Mouse (Mus musculus): Measurements from ENCODE around the gene Dnajb5.

Gene Dnajb5

DNA sequence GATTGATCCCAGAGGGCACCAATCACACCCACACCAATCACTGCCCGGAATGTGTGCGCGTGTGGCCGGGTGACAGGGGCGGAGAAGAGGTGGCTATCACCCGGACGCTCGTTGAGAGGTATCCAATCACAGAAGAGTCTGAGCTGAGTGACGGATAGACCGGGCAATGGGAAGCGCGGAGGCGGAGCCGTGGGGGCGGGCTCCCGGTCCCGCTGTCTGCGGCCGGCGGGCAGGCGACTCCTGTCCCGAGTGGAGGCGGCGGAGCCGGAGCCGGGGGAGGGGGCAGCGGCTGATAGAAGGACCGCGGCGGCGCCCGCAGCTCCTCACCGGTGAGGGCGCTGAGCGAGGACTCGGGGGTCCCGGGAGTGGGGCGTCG lies at the start of gene Dnajb5:
Dnajb5 (plus strand) TSS at position 139 of the 376 bp plus-strand sequence.
- DNase-seq (ENCODE audit: low spot score): peak; percentile 99

- DNase-seq (ENCODE audit: low spot score): no peak
Measured at GRCm38 (mm10) chr4:42900878-42901277, 48.7 kb upstream of the Dnajb5 start.

DNA sequence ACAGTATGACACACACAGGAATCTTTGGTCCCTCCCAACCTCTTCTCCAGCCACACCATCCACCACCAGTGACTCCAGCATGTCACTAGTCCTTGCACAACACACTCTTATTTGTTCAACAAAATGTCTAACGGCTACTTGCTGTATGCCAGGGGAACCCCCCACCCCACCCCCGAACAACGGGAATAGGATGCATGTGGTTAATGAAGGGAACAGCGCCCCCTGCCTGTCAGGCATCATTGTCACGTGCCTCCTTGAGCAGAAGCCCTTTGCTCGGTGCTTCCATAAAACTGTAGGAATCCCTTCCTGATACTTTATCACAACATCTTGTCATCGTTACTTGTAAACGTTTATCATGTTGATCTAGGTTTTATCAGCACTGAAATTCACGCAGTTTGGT lies 47.4 kb upstream of the Dnajb5 start:
- no peak for DNase-seq (ENCODE audit: low spot score)

DNA sequence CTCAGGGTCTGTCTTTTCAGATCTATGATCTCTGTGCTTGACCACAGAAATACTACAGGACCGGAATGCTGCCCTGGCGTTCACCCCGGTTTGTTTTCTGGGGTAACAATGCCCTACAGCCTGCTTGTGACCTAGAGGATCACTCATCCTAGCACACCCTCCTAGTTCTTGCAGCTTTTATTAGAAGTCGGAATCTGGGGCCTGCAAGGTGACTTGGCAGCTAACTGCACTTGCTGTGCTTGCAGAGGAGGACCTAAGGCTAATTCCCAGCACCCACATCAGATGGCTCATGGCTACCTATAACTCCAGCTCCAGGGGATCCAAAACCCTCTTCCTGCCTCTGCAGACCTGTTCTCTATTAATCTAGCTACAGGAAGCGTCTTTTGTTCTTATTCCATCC lies 46.9 kb upstream of the Dnajb5 start:
- no peak for DNase-seq (ENCODE audit: low spot score)

DNA sequence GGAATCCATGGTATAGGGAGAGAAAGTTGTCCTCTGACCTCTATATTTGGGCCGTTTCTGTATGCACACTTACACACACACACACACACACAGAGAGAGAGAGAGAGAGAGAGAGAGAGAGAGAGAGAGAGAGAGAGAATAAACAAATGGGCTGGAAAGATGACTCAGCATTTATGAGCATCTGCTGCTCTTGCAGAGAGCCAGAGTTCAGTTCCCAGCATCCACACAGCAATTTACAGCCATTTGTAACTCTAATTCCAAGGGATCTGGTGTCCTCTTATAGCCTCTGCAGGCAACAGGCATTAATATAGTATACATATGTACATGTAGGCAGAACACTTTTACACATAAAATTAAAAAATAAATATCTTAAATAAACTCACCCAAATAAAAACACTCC lies 45.7 kb upstream of the Dnajb5 start:
- DNase-seq (ENCODE audit: low spot score): no peak

- no peak for DNase-seq (ENCODE audit: low spot score)
Measured at GRCm38 (mm10) chr4:42904523-42904922, 45.1 kb upstream of the Dnajb5 start.

DNA sequence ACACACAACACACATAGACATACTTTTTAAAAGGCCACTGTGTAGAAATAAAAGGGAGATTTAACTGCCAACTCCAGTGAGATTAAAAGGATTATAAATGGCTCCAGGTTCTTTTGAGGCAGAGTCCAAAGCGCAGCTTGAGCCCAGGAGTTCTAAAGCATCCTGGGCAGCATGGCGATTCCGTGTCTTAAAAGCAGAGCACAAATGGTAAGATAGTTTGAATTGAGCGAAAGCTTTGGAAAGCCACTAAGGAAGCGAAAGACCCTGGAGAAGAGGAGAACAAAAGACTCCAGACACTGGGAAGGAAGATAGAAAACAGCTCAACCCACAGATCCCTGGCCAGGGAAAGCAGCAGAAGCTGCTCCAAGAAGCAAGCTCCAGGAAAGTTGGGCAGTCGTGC lies 44.6 kb upstream of the Dnajb5 start:
- DNase-seq (ENCODE audit: low spot score): no peak

DNA sequence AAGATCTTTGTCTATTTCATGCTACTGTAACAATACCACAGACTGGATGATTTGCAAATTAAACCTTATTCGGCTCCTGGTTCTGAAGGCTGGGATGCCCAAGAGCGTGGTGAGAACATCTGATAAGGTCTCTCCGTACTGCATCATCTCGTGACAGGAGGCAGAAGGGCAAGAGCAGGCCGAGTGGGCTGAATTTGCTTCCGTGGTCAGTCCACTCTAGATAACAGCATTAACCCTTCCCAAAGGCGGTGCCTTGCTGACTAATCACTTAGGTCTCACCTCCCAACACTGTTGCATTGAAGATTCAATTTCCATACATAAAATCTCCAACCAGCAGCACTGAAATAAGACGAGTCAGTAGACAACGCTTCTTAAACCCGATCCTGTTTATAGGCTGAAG lies 36.2 kb upstream of the Dnajb5 start:
- DNase-seq (ENCODE audit: low spot score): no peak

GRCm38 (mm10) chr4:42915311-42915710 lies 34.3 kb upstream of the Dnajb5 start:
- no peak for DNase-seq (ENCODE audit: low spot score)

GRCm38 (mm10) chr4:42915966-42916365 lies 33.6 kb upstream of the Dnajb5 start:
- DNase-seq (ENCODE audit: low spot score): no peak

DNA sequence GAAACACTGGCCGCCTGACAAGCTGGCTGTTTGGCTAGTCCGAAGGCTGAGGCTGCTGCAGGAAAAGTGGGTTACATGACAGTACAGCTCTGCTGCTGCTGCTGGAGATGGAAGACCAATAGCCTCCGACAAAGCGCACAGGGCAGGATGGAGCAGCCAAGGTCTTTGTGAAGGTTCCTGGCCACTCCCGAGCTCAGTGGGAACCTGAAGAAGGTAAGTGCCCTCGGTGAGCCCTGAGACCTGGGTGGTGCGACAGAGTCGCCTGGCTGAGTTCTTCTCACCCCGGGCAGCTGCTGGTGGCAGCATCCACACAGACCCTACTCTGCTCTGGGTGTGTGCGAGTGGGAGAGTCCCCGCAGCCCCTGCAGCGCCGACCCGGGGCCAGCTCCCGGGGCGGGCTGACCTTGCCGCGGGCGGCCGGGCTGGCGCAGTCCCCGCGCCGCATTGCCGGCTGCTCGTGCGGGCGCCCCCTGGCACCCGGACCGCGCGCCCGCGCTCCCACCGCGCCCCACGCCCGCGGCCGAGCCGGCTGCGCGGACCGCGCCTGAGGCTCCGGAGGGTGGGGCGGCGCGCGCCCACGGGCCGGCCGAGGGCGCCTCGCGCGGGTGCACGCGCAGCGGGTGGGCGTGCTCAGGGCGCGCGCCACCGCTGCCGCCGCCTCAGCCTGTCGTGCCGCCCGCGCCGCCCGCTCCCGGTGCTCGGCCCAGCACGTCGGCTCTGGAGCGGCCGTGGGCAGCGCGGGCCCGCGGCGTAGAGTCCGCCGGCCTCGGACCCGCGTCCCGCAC lies 32.8 kb upstream of the Dnajb5 start, which contains the start of gene Phf24:
Phf24 (plus strand) TSS at position 44 of the 785 bp plus-strand sequence.
- no peak for DNase-seq (ENCODE audit: low spot score)

- no peak for DNase-seq (ENCODE audit: low spot score)
Measured at GRCm38 (mm10) chr4:42917402-42917774, 32.2 kb upstream of the Dnajb5 start.

GRCm38 (mm10) chr4:42920726-42921125 lies 28.9 kb upstream of the Dnajb5 start:
- no peak for DNase-seq (ENCODE audit: low spot score)

DNA sequence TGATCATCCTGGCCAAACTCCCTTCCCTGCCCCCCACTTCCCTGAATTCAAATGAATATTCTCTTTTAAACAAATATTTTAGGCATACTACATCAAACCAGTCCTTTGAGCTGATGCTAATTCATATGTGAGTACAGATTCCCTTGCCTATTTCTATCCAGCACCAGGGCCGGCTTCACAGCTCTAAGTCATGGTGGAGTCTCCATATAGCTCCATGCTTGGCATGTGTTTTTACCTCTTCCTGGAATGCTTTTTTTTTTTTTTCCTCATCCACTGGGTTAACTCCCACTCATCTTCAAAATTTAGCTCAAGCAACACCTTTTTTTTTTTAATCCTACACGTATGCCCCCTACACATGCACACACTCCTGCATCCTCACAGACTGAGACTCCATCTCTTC lies 28.1 kb upstream of the Dnajb5 start:
- no peak for DNase-seq (ENCODE audit: low spot score)

GRCm38 (mm10) chr4:42922056-42922455 lies 27.6 kb upstream of the Dnajb5 start:
- DNase-seq (ENCODE audit: low spot score): no peak

- DNase-seq (ENCODE audit: low spot score): no peak
Measured at GRCm38 (mm10) chr4:42922461-42922860, 27.2 kb upstream of the Dnajb5 start.

GRCm38 (mm10) chr4:42924095-42924710 lies 25.4 kb upstream of the Dnajb5 start:
- no peak for DNase-seq (ENCODE audit: low spot score)

GRCm38 (mm10) chr4:42928209-42928608 lies 21.4 kb upstream of the Dnajb5 start:
- DNase-seq (ENCODE audit: low spot score): no peak

DNA sequence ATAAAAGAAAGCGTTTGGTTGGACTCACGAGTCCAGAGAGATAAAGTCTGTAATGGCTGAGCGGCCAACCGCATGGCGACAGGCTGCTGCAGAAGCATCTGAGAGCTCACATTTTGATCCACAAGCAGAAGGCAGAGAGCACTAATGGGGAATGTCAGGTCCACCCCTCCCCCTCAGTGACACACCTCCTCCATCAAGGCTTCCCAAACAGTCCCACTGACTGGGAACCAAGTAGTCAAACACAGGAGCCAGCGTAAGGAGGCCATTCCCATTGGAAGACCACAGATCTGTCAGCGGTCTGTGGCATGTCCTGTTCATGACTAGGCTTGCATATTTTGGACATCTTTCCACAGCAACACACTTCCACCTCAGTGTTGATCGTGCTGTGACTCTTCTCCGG lies 20.7 kb upstream of the Dnajb5 start:
- no peak for DNase-seq (ENCODE audit: low spot score)

DNA sequence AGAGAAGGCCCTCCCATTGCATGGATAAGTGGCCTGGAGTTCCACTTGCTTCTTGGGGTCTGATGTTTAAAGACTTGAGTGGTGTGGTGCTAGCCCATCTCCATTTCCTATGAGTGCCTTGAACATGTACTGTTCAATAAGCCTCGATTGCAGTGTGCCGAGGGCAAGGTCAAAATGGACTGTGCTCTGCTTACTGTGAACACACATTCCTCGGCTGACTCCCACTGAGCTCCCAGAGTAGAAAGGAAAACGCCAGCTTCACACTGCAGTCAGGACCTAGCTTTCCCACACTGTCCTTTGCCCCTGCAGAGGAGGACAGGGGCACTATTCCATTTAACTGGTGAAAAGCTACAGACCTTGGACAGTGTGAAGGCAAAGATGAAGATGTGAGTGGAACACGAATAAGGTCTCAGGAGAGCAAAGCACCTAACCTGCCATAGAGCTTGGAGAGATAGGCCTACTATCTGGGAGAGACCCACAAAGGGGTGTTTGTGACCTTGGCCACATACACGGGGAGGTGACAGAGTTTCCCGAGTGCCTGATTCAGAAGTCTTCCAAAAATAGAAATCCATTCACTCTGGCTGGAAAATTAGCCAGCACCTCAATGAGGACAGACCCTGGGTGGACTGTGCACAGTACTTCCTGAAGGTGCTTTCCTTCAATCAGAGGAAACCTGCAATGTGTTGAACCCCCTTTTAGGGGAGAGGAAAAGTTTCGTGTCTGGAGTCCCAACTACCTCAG lies 17.2 kb upstream of the Dnajb5 start:
- no peak for DNase-seq (ENCODE audit: low spot score)

DNA sequence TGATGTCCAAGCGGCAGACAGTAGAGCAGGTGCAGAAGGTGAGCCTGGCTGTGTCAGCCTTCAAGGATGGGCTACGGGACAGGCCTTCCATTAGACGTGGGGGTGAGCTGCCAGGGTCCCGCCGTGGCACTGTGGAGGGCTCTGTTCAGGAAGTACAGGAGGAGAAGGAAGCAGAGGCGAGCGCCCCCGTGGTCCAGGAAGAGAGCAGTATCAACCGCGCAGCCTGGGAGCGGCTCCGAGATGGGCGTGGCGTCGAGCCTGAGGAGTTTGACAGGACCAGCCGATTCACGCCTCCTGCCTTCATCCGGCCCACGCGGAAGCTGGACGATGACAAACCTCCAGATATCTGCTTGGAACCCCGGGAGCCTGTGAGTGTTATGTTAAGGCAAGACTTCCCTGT lies 16.0 kb upstream of the Dnajb5 start:
- no peak for DNase-seq (ENCODE audit: low spot score)

- no peak for DNase-seq (ENCODE audit: low spot score)
Measured at GRCm38 (mm10) chr4:42941396-42941795, 8.2 kb upstream of the Dnajb5 start.

GRCm38 (mm10) chr4:42943341-42943740 lies 6.3 kb upstream of the Dnajb5 start:
- no peak for DNase-seq (ENCODE audit: low spot score)

All from layer of hippocampus, adult 9-10 months (tissue).